In the genomic region with DNA sequence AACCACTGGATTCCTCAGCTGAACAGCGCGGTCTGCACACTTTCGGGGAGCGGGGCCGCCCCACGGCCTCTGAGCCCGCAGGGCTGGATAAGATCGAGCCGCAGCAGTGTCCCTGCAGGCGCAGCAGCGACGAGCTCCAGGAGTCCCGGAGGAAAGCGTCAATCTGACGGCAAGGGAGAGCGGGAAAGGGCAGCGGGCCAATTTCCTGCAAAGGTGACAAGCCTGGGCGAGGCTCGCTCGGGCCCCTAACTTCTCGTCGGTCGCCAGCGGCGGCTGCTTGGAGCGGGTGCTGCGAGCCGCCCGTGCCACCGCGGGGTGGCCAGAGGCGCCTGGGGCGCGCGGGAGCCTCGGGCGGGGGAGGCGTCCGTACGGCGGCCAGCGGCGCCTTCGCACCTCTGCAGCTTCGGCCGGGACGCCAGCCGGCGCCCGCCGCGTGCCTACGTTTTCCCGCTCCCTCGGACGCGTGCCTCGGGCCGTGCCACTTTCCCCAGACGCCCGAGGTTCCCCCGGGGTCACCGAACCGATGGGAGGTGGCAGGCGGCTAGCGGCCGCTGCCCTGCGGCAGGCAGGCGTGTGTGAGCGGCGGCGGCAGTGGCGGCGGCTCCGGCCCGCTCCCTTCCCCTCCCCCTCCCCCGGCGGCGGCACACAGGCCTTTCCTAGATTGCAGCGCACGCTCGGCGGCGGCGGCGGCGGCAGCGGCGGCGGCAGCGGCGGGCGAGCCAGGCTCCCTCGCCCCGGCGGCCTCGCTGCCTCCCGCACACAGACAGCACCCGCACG, we compare ENCODE assay signal across 8 mouse cellular contexts. TPM values are rescaled to one million over a fixed set of nuclear protein-coding genes. Genes with fewer than 3 reads are reported as not detected.
DNase-seq lines count a peak whose midpoint lies in the region; ATAC-seq and TF ChIP-seq lines count a peak whose summit lies in the region.

No protein-coding gene starts in this region.

- H3K4me2 ChIP-seq in limb, embryonic 12.5 days, result peak overlapping the region; percentile 73
- H3K4me2 ChIP-seq in midbrain, embryonic 15.5 days, result peak overlapping the region; percentile 60

- H3K9ac ChIP-seq in heart, adult 2 months (ENCODE audit: low read depth, low read length), result peak overlapping the region; percentile 74
- H3K9ac ChIP-seq in limb, embryonic 12.5 days (replicated peaks), result peak overlapping the region; percentile 70
- peak overlapping the region; percentile 77 for H3K9ac ChIP-seq in midbrain, embryonic 15.5 days

- TF ChIP-seq POLR2A in cortical plate, adult 2 months (IDR thresholded peaks at IDR 0.05; ENCODE audit: extremely low read depth, insufficient read depth, low read length), result no peak
- TF ChIP-seq POLR2A in heart, adult 2 months (IDR thresholded peaks at IDR 0.05; ENCODE audit: insufficient read depth, low read depth, low read length), result no peak

- TF ChIP-seq CTCF in cortical plate, adult 2 months (IDR thresholded peaks at IDR 0.05; ENCODE audit: extremely low read depth, insufficient read depth, low read length), result no peak
- no peak for TF ChIP-seq CTCF in heart, adult 2 months (IDR thresholded peaks at IDR 0.05)

- DNase-seq in CD4-positive, CD25-positive, alpha-beta regulatory T cell, adult 2 months (ENCODE audit: low read depth, low spot score), result peak; percentile 33
- DNase-seq in heart, adult 2 months, result peak; percentile 42 to 65
- peak; percentile 54 for DNase-seq in kidney, adult 18-20 months
- DNase-seq in splenic B cell, adult 2 months (ENCODE audit: low read depth, low spot score), result peak; percentile 16

- peaks cover 7% of the 10 kb centered on the region; the same call in 1 of the 2 replicates for H3K9me3 ChIP-seq in limb, embryonic 12.5 days
- no peaks in the 10 kb centered on the region for H3K9me3 ChIP-seq in midbrain, embryonic 15.5 days

- ATAC-seq in CD4-positive, CD25-positive, alpha-beta regulatory T cell, adult 4 months, result no peak
- peak; percentile 24; the same call in 1 of the 2 replicates for ATAC-seq in limb, embryonic 12.5 days (ENCODE audit: insufficient number of reproducible peaks, insufficient read depth, low FRiP score, low TSS enrichment, low read depth)
- ATAC-seq in midbrain, embryonic 15.5 days (replicated peaks), result peak; percentile 66

- H3K4me3 ChIP-seq in cortical plate, adult 2 months (ENCODE audit: insufficient read depth, low read length), result peak overlapping the region; percentile 100
- peak overlapping the region; percentile 43 for H3K4me3 ChIP-seq in heart, adult 2 months
- peak overlapping the region; percentile 54 for H3K4me3 ChIP-seq in limb, embryonic 12.5 days (replicated peaks)
- H3K4me3 ChIP-seq in midbrain, embryonic 15.5 days, result peak overlapping the region; percentile 68

- intact Hi-C loops in heart, adult 2 months (cut with DNase I), result no loop called here

- H3K79me2 ChIP-seq in heart, adult 2 months (replicated peaks; ENCODE audit: control insufficient read depth, insufficient read depth, low read length), result no peaks in the 10 kb centered on the region

- H3K27ac ChIP-seq in cortical plate, adult 2 months (ENCODE audit: insufficient read depth, low read length), result peak overlapping the region; percentile 97
- no peak overlapping the region for H3K27ac ChIP-seq in heart, adult 2 months
- peak overlapping the region; percentile 67; the same call in 1 of the 2 replicates for H3K27ac ChIP-seq in limb, embryonic 12.5 days
- peak overlapping the region; percentile 97 for H3K27ac ChIP-seq in midbrain, embryonic 15.5 days

- WGBS in heart, adult 2 months, result 31% methylated on average over 85 of the region's 100 CpGs
- 27% methylated on average over 59 of the region's 100 CpGs for WGBS in limb, embryonic 12.5 days
- WGBS in midbrain, embryonic 15.5 days, result 25% methylated on average over 44 of the region's 100 CpGs

- TF ChIP-seq EP300 in heart, adult 2 months (IDR thresholded peaks at IDR 0.05; ENCODE audit: insufficient read depth, low read depth, low read length), result no peak

- no peaks in the 10 kb centered on the region for H3K4me1 ChIP-seq in cortical plate, adult 2 months (ENCODE audit: control insufficient read depth, insufficient read depth, low read length)
- H3K4me1 ChIP-seq in heart, adult 2 months (ENCODE audit: control insufficient read depth, insufficient read depth, low read length), result no peaks in the 10 kb centered on the region
- H3K4me1 ChIP-seq in limb, embryonic 12.5 days (replicated peaks), result no peaks in the 10 kb centered on the region
- H3K4me1 ChIP-seq in midbrain, embryonic 15.5 days, result peaks cover 7% of the 10 kb centered on the region

- H3K27me3 ChIP-seq in heart, adult 2 months (ENCODE audit: control insufficient read depth, insufficient read depth, low read length), result no peaks in the 10 kb centered on the region; the same call in 1 of the 2 replicates
- peaks cover 63% of the 10 kb centered on the region for H3K27me3 ChIP-seq in limb, embryonic 12.5 days
- H3K27me3 ChIP-seq in midbrain, embryonic 15.5 days (replicated peaks), result peaks cover 8% of the 10 kb centered on the region; the same call in 1 of the 2 replicates
- no peaks in the 10 kb centered on the region; the same call in 1 of the 2 replicates for H3K27me3 ChIP-seq in splenic B cell, adult 2 months (ENCODE audit: control insufficient read depth, insufficient read depth, low read length, poor library complexity, severe bottlenecking)

- H3K36me3 ChIP-seq in heart, adult 2 months (ENCODE audit: control insufficient read depth, insufficient read depth, low read length), result no peaks in the 10 kb centered on the region
- H3K36me3 ChIP-seq in limb, embryonic 12.5 days, result no peaks in the 10 kb centered on the region
- H3K36me3 ChIP-seq in midbrain, embryonic 15.5 days (replicated peaks), result no peaks in the 10 kb centered on the region
- no peaks in the 10 kb centered on the region for H3K36me3 ChIP-seq in splenic B cell, adult 2 months (ENCODE audit: control insufficient read depth, insufficient read depth, low read length, poor library complexity, severe bottlenecking)

RNA-seq across cellular contexts. Expression of gene Nexmif, which starts 1.2 kb away (rescaled TPM):
- polyA plus RNA-seq in CD4-positive, CD25-positive, alpha-beta regulatory T cell, adult 4 months (2017; shearing (Covaris generic)), result not detected
- 4.8 and 5.2 TPM in 2 replicates for polyA plus RNA-seq in cortical plate, adult 2 months (2012; rRNA removed)
- total RNA-seq in heart, adult 2 months (2021), result under 1 TPM; 0.13 to 0.20 TPM
- 0.02 and 0.06 TPM in 2 replicates for polyA plus RNA-seq in heart, adult 2 months (2012; rRNA removed)
- polyA plus RNA-seq in limb, embryonic 12.5 days (2016; fragmentation: Nextera tagmentation; extraction: Ambion mirVana), result 2.9 and 3.0 TPM in 2 replicates
- 20.1 and 20.9 TPM in 2 replicates for polyA plus RNA-seq in midbrain, embryonic 15.5 days (2015; fragmentation: Nextera tagmentation; extraction: Ambion mirVana)

Comparison
In these comparisons a context has a peak if more than half of its experiments do, and no peak if none do; other contexts are left out.
1. H3K4me3 ChIP-seq: peak in every context shown above with its lines; median percentile 100 in cortical plate, adult 2 months; 68 in midbrain, embryonic 15.5 days; 54 in limb, embryonic 12.5 days; 43 in heart, adult 2 months.